In genomic region chr10:59792575-59793176, GRCm38 (mm10) we compare ENCODE assay signal across 16 mouse cellular contexts.
DNase-seq lines count a peak whose midpoint lies in the region; TF ChIP-seq lines count a peak whose summit lies in the region.
"Had no signal": no experiment of that assay in that cellular context is flagged by ENCODE, and none has a peak within 500 bp of the region (broad histone marks: within the 10 kb centered on the region; RNA-seq: fewer than 3 reads in every experiment).

No protein-coding gene starts in this region.

- H3K27ac ChIP-seq in gastrocnemius, adult 2 months = peak overlapping the region; percentile 29; the same call in 1 of the 2 replicates
- H3K27ac ChIP-seq: heart, embryonic 15.5 days; limb, embryonic 13.5 days; neural tube, embryonic 12.5 days; stomach, embryonic 15.5 days had no signal

- TF ChIP-seq CTCF in gastrocnemius, adult 2 months (IDR thresholded peaks at IDR 0.05) = no peak

- DNase-seq in gastrocnemius, adult 2 months = no peak
- DNase-seq in gastrocnemius, adult 18-20 months (ENCODE audit: low spot score) = no peak
- peak; percentile 23 for DNase-seq in CD4-positive helper T cell, adult 2 months (ENCODE audit: low read depth, low spot score)
- peak; percentile 30 for DNase-seq in brain, adult 2 months (ENCODE audit: low read depth, low spot score)
- DNase-seq in thymus, adult 18-20 months = peak; percentile 47 to 59
- no peak for DNase-seq in embryo, embryonic 10 days (ENCODE audit: low spot score)
- no peak for DNase-seq in right cerebral cortex, postnatal 4 days
- no peak for DNase-seq in adrenal gland, adult 18-20 months (ENCODE audit: low spot score in 2 of 2)
- DNase-seq: cerebellum, adult 9-10 months; gastrocnemius, postnatal 36 days; lung, postnatal 14 days; midbrain, embryonic 14.5 days had no signal

- H3K4me3 ChIP-seq in gastrocnemius, adult 2 months = no peak overlapping the region
- H3K4me3 ChIP-seq: heart, embryonic 15.5 days; limb, embryonic 13.5 days; neural tube, embryonic 12.5 days; stomach, embryonic 15.5 days had no signal

- intact Hi-C loops in gastrocnemius, adult 2 months (cut with DNase I) = no loop called here

Comparison
In these comparisons a context has a peak if more than half of its experiments do, and no peak if none do; other contexts are left out.
1. DNase-seq: peak in CD4-positive helper T cell, adult 2 months (single experiment), brain, adult 2 months (single experiment) and thymus, adult 18-20 months (2 of 2); none in gastrocnemius, adult 2 months (single experiment), gastrocnemius, adult 18-20 months (single experiment), embryo, embryonic 10 days (single experiment), right cerebral cortex, postnatal 4 days (single experiment) and adrenal gland, adult 18-20 months (0 of 2).